Mouse (Mus musculus): ENCODE data around the gene Zfp965. TPM values are rescaled to one million over a fixed set of nuclear protein-coding genes. Genes with fewer than 3 reads are reported as not detected.
"Not testable (repeated sequence)": the region's sequence is repeated elsewhere in the genome, so short reads cannot be mapped to it uniquely, and the experiment has no call there.

The Zfp965 gene
- 19.4 and 37.5 TPM in 2 replicates for polyA plus RNA-seq (2011; ENCODE audit: insufficient read length, low read depth, missing spikeins)

- H3K4me3 ChIP-seq (ENCODE audit: insufficient read depth, low read length); H3K27ac ChIP-seq (ENCODE audit: insufficient read depth, low read length): not testable (repeated sequence)
Observed at GRCm38 (mm10) chr2:175469685-175470084, at the start of gene Zfp965. Gene Zfp965, plus strand, starts transcription at chr2:175469985.

GRCm38 (mm10) chr2:175435707-175436106 lies 34.1 kb upstream of the Zfp965 start, which contains the start of gene Gm4724:
Gene Gm4724, minus strand, starts transcription at chr2:175435807.
- not testable (repeated sequence) for H3K4me1 ChIP-seq (ENCODE audit: control insufficient read depth, insufficient read depth, low read length); H3K4me3 ChIP-seq (ENCODE audit: insufficient read depth, low read length); H3K27ac ChIP-seq (ENCODE audit: insufficient read depth, low read length)

More at GRCm38 (mm10) chr2:175469685-175470084, at the start of gene Zfp965:
- H3K4me1 ChIP-seq (ENCODE audit: control insufficient read depth, insufficient read depth, low read length): not testable (repeated sequence)

Other genes starting within 250 kb of the Zfp965 start
- 6.3 and 7.2 TPM in 2 replicates for gene Gm14440, start 194.9 kb upstream of the Zfp965 start, polyA plus RNA-seq (2011; ENCODE audit: insufficient read length, low read depth, missing spikeins)
- 20.9 and 31.7 TPM in 2 replicates for gene Gm4631, start 131.8 kb upstream of the Zfp965 start, polyA plus RNA-seq (2011; ENCODE audit: insufficient read length, low read depth, missing spikeins)
- gene Zfp968, start 97.5 kb upstream of the Zfp965 start, polyA plus RNA-seq (2011; ENCODE audit: insufficient read length, low read depth, missing spikeins): 2.3 and 3.9 TPM in 2 replicates
- 10.5 and 13.0 TPM in 2 replicates for gene Gm4724, start 34.2 kb upstream of the Zfp965 start, polyA plus RNA-seq (2011; ENCODE audit: insufficient read length, low read depth, missing spikeins)
- gene Gm11007, start 174.0 kb downstream of the Zfp965 start, polyA plus RNA-seq (2011; ENCODE audit: insufficient read length, low read depth, missing spikeins): not detected in 2 replicates
- gene Zfp969, start 233.7 kb downstream of the Zfp965 start, polyA plus RNA-seq (2011; ENCODE audit: insufficient read length, low read depth, missing spikeins): 30.6 and 39.0 TPM in 2 replicates